Mouse (Mus musculus): ENCODE results near the gene Pgpep1.

The Pgpep1 gene

GRCm38 (mm10) chr8:70663691-70664090 lies 3.5 kb upstream of the Pgpep1 start:
- in situ Hi-C loops (cut with MboI, MseI), result no loop called here

- in situ Hi-C loops (cut with MboI, MseI), result loop anchor here (5.0 kb wide), 1 partner anchor 47 kb away; no protein-coding TSS in a partner anchor
Observed at GRCm38 (mm10) chr8:70659604-70660272, 450 bp downstream of the Pgpep1 start.

- in situ Hi-C loops (cut with MboI, MseI), result loop anchor here (5.0 kb wide), 1 partner anchor 47 kb away; no protein-coding TSS in a partner anchor
Observed at GRCm38 (mm10) chr8:70658897-70659603, 1.1 kb downstream of the Pgpep1 start.

GRCm38 (mm10) chr8:70657739-70658138 lies 2.4 kb downstream of the Pgpep1 start:
- in situ Hi-C loops (cut with MboI, MseI), result loop anchor here (5.0 kb wide), 1 partner anchor 45 kb away; no protein-coding TSS in a partner anchor

GRCm38 (mm10) chr8:70657214-70657613 lies 3.0 kb downstream of the Pgpep1 start:
- in situ Hi-C loops (cut with MboI, MseI), result loop anchor here (5.0 kb wide), 1 partner anchor 45 kb away; no protein-coding TSS in a partner anchor

- in situ Hi-C loops (cut with MboI, MseI), result loop anchor here (5.0 kb wide), 1 partner anchor 44 kb away; no protein-coding TSS in a partner anchor
Observed at GRCm38 (mm10) chr8:70656193-70656790, 3.9 kb downstream of the Pgpep1 start.

DNA sequence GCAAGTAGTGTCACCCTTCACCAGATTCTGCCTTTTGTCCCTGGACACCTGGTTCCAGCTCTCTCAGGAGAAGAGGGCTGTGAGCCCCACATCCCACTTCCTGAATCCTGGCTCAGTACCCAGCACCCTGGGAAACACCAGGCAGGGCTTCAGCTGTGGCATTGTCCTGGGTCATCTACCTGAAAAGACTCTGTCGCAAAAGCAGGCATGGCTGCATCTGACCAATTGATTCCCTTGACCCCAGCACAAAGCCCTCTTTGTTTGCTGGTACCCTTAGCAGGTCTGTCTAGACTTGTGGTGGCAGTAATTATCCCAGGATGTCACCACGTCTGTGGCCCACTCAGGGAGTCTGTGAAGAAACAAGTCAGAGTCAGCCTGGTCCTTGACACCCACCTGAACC lies 4.7 kb downstream of the Pgpep1 start:
- in situ Hi-C loops (cut with MboI, MseI), result loop anchor here (5.0 kb wide), 1 partner anchor 43 kb away; no protein-coding TSS in a partner anchor

DNA sequence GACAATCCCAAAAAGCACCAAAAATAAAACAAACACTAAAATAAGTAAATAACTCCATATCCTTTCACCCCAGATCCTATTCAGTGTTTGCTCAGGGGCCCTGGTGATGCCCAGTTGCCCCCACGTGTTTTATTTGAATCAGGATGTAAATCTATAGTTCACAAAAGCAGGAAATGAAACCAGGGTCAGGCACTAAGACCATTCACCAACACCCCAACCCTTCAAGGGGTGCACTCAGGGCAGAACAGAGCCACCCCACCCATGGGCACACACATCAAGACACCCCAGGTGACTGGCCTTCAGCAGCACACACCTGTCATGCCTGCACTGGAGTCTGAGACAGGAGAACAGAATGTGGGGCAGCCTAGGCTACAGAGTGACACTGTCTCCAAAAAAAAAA lies 6.1 kb downstream of the Pgpep1 start:
- in situ Hi-C loops (cut with MboI, MseI), result no loop called here

DNA sequence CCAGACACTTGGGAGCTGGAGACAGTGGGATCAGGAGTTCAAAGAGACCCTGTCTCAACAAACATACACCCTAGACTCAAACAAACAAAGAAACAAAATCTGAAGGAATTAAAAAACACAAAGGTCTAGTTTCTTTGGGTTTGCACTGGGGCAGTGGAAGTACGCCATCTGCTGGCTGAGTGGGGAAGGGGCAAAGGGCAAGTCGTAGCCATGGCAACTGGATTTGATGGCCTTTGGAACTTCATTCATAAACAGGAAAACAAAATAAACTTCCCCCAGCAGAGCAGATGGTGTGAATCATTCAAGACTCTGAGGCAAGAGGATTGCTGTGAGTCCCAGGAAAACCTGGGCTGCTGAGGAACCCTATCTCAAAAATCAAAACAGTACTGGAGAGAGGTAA lies 7.0 kb downstream of the Pgpep1 start:
- in situ Hi-C loops (cut with MboI, MseI), result no loop called here

- in situ Hi-C loops (cut with MboI, MseI), result no loop called here
Observed at GRCm38 (mm10) chr8:70650351-70650750, 9.8 kb downstream of the Pgpep1 start.

- in situ Hi-C loops (cut with MboI, MseI), result no loop called here
Observed at GRCm38 (mm10) chr8:70649324-70649723, 10.9 kb downstream of the Pgpep1 start.

- in situ Hi-C loops (cut with MboI, MseI), result no loop called here
Observed at GRCm38 (mm10) chr8:70648921-70649320, 11.3 kb downstream of the Pgpep1 start.

DNA sequence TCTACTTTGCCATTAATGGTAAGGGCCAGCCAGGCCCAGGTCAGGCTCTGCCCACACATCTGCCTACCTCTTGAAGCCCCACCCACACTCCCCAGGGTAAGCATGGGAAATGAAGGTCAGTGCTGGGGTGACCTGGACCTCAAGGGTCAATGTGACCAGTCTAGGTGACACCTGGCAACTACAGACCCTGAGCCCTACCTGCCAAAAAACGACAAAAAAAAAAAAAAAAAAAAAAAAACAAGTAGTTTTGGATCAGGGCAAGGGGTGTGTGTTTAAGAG lies 12.1 kb downstream of the Pgpep1 start:
- in situ Hi-C loops (cut with MboI, MseI), result no loop called here

- in situ Hi-C loops (cut with MboI, MseI), result no loop called here
Observed at GRCm38 (mm10) chr8:70647343-70648163, 12.6 kb downstream of the Pgpep1 start.

- in situ Hi-C loops (cut with MboI, MseI), result no loop called here
Observed at GRCm38 (mm10) chr8:70646775-70647174, 13.4 kb downstream of the Pgpep1 start.

DNA sequence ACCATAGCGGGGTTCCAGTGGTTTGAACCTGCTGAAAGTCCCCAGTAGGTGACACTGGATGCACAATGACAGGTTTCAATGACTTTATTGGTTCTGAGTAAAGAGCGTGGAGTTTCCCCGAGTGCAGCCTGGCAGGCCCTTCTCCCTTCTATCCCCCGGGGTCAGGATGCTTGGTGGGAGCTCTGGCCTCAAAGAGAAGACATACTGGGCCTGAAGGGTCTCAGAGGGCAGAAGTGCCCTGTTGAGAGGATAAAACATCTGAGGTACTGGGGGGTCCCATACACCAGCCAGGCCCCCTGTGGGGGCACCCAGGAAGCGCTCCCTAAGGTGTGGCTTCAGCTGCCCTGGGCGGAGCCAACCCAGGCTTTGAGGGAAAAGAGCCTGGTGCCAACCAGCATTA lies 13.8 kb downstream of the Pgpep1 start:
- in situ Hi-C loops (cut with MboI, MseI), result no loop called here

DNA sequence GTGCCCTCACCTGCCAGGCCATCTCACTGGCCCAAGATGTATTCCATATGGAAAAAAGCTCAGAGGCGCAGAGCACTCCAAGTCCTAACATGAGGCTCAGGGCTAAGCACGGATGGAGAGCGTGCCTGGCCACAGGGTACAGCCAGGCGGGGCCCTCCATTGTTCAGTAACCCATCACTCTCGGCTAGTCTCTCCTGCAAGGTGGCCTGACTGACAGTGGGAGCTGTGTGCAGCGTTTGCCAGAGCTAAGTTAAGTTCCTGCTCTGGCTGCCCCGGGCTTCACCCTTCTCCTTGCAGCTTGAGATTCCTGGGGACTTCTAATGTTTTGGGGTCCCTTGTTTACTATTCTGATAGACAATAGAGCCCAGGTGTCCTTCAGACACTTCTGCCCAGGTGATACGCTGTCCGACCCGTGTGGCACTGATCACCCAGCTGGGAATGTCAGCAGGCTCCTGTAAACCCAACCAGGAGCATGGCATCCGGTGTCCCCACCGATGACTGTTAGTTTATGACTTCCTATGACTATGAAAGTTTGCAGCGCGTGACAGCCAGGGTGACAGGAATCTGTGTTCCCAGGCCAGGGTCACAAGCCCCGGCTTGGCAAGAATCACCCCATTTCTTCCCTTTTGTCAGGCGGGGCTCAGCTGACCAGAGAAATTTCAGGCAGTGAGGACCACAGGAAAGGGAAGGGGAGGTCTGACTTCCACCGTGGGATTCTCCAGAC lies 14.5 kb downstream of the Pgpep1 start:
- in situ Hi-C loops (cut with MboI, MseI), result no loop called here

GRCm38 (mm10) chr8:70644065-70644464 lies 16.1 kb downstream of the Pgpep1 start:
- in situ Hi-C loops (cut with MboI, MseI), result no loop called here

- in situ Hi-C loops (cut with MboI, MseI), result no loop called here
Observed at GRCm38 (mm10) chr8:70643019-70643418, 17.2 kb downstream of the Pgpep1 start.

DNA sequence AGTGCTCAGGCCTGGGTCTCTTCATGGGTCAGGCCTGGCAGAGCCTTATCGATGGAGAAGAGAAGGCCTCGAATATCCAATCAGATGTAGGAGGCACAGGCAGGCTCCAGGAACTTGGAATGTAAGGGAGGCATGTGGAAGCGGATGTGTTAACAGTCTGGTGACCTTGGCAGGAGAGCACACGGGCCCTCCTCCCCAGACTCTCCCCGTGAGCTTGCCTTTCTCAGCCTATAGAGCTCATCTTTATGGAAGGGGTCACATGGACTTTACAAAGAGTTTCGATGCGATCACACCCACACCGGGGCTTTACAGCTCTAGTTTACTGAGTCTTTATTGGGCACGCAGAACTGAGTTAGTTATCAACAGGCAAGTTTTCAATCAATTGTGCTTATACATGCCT lies 21.4 kb downstream of the Pgpep1 start:
- in situ Hi-C loops (cut with MboI, MseI), result no loop called here

- in situ Hi-C loops (cut with MboI, MseI), result no loop called here
Observed at GRCm38 (mm10) chr8:70636838-70637237, 23.4 kb downstream of the Pgpep1 start.

All from regulatory T cell (primary cell).